Comparison of ENCODE assay signal across 7 mouse cellular contexts in the genomic region with DNA sequence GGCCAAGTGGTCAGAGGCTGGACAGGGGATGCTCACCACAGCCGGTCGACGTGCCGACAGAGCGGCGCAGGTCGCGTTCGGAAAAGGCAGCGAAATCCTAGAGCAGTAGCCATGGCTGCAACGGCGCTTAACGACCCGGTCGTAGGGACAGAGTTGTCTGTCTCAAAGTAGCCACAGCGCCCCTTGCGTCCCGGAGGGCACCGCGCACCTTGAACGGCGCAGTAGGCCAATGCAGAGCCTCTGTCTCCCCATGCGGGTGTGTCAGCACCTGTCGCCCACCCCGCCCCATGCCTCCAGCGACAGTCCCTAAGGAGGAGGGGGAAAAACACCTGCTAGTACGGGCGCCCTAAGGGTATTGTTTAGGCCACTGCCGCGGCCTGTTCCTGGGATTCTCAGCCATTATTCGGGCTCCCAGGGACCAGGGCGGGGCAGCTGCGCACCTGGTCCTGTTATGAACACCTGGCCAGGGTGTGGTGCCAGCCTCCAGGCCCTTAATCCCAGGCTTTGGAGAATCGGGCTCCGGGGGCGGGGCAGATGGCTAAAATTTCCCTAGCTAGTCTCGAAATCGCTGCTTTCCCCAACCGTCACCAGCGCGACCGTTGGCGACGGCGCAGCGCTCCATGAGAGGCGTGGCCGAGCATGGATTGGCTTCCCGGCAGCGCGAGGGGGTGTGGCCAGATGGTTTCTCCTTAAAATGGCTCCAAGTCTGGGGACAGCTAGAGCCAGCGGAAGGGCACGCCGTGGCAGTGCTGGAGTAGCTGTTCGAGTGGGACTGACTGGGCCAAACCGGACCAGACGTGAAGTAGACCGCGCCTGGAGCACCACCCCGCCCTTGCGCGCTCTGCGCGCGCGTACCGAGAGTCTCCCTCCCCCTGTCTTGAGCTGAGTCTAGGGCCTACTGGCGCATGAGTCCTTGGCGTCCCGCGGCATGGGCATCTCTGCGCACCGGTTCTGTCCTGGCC. TPM values are rescaled to one million over a fixed set of nuclear protein-coding genes. Genes with fewer than 3 reads are reported as not detected.
DNase-seq lines count a peak whose midpoint lies in the region; ATAC-seq lines count a peak whose summit lies in the region.

Gene Ndufaf3 (minus strand): TSS at position 620 of the 962 bp plus-strand sequence.

- H3K27me3 ChIP-seq in embryonic facial prominence, embryonic 10.5 days (replicated peaks; ENCODE audit: low read depth, poor library complexity, severe bottlenecking) = no peaks in the 10 kb centered on the region
- no peaks in the 10 kb centered on the region for H3K27me3 ChIP-seq in limb, embryonic 10.5 days (ENCODE audit: low read depth, poor library complexity, severe bottlenecking)
- H3K27me3 ChIP-seq in midbrain, embryonic 13.5 days = no peaks in the 10 kb centered on the region

- peak within 1 kb of the TSS; percentile 88 for H3K9ac ChIP-seq in midbrain, embryonic 13.5 days (replicated peaks)

- under 1% methylated on average over 73 of the region's 73 CpGs for WGBS in embryonic facial prominence, embryonic 10.5 days
- under 1% methylated on average over 73 of the region's 73 CpGs for WGBS in limb, embryonic 10.5 days
- under 1% methylated on average over 73 of the region's 73 CpGs for WGBS in midbrain, embryonic 13.5 days

- peak; percentile 98 for DNase-seq in adrenal gland, postnatal 10 days
- DNase-seq in embryonic facial prominence, embryonic 10.5 days (ENCODE audit: low spot score) = peak; percentile 95
- DNase-seq in gonadal fat pad, adult 2 months (ENCODE audit: low read depth) = peak; percentile 79
- peak; percentile 96 for DNase-seq in kidney, adult 11 months
- peak; percentile 95 for DNase-seq in limb, embryonic 10.5 days (ENCODE audit: low spot score)
- peak; percentile 93 for DNase-seq in spleen, adult 12 weeks (ENCODE audit: low spot score)

- H3K27ac ChIP-seq in embryonic facial prominence, embryonic 10.5 days (replicated peaks) = peak within 1 kb of the TSS; percentile 91
- peak within 1 kb of the TSS; percentile 91 for H3K27ac ChIP-seq in limb, embryonic 10.5 days
- H3K27ac ChIP-seq in midbrain, embryonic 13.5 days = peak within 1 kb of the TSS; percentile 97

- peaks cover 61% of the 10 kb centered on the region for H3K36me3 ChIP-seq in embryonic facial prominence, embryonic 10.5 days (replicated peaks)
- H3K36me3 ChIP-seq in limb, embryonic 10.5 days = peaks cover 63% of the 10 kb centered on the region
- H3K36me3 ChIP-seq in midbrain, embryonic 13.5 days = peaks cover 54% of the 10 kb centered on the region

- peaks cover 57% of the 10 kb centered on the region for H3K4me1 ChIP-seq in embryonic facial prominence, embryonic 10.5 days
- peaks cover 51% of the 10 kb centered on the region for H3K4me1 ChIP-seq in limb, embryonic 10.5 days
- peaks cover 42% of the 10 kb centered on the region for H3K4me1 ChIP-seq in midbrain, embryonic 13.5 days (replicated peaks)

- no peaks in the 10 kb centered on the region for H3K9me3 ChIP-seq in embryonic facial prominence, embryonic 10.5 days
- H3K9me3 ChIP-seq in limb, embryonic 10.5 days (replicated peaks) = no peaks in the 10 kb centered on the region
- H3K9me3 ChIP-seq in midbrain, embryonic 13.5 days = no peaks in the 10 kb centered on the region

- peak within 1 kb of the TSS; percentile 69 for H3K4me3 ChIP-seq in embryonic facial prominence, embryonic 10.5 days
- H3K4me3 ChIP-seq in limb, embryonic 10.5 days = peak within 1 kb of the TSS; percentile 62
- H3K4me3 ChIP-seq in midbrain, embryonic 13.5 days (replicated peaks) = peak within 1 kb of the TSS; percentile 80

- ATAC-seq in midbrain, embryonic 13.5 days = peak; percentile 85

- peak within 1 kb of the TSS; percentile 94 for H3K4me2 ChIP-seq in midbrain, embryonic 13.5 days (replicated peaks)

RNA-seq across cellular contexts. Expression of gene Ndufaf3, which starts in this region (rescaled TPM):
- 10 to 100 TPM; 64.1 to 68.2 TPM for total RNA-seq in adrenal gland, postnatal 10 days (2021)
- polyA plus RNA-seq in embryonic facial prominence, embryonic 10.5 days (2016; fragmentation: Nextera tagmentation; extraction: Ambion mirVana) = 42.4 and 44.1 TPM in 2 replicates
- 49.3 and 63.1 TPM in 2 replicates for polyA plus RNA-seq in gonadal fat pad, adult 2 months (2012; rRNA removed)
- 46.2 and 49.3 TPM in 2 replicates for polyA plus RNA-seq in limb, embryonic 10.5 days (2016; fragmentation: Nextera tagmentation; extraction: Ambion mirVana)
- 73.7 and 79.2 TPM in 2 replicates for polyA plus RNA-seq in midbrain, embryonic 13.5 days (2015; fragmentation: Nextera tagmentation; extraction: Ambion mirVana)

Comparison
In these comparisons a context has a peak if more than half of its experiments do, and no peak if none do; other contexts are left out.
1. Peak in every context shown above with its lines: DNase-seq, ATAC-seq, H3K4me3 ChIP-seq and H3K27ac ChIP-seq.